Mouse (Mus musculus) ES-E14 (cell line): ENCODE results near the gene Acads.

Source experiments
- HCFC1 ChIP-seq: IDR thresholded peaks from 2 replicates; pipeline ENCODE4 v1.6.1; 2012; ENCODE audit warnings: low read length, inconsistent platforms, borderline replicate concordance; ENCODE audit not compliant: insufficient read depth
- ZC3H11A ChIP-seq: IDR thresholded peaks from 2 replicates; pipeline ENCODE4 v1.6.1; 2012; ENCODE audit warnings: low read depth, mild to moderate bottlenecking, inconsistent platforms, low read length, borderline replicate concordance
- ZNF384 ChIP-seq: IDR thresholded peaks from 2 replicates; pipeline ENCODE4 v1.6.1; 2012; ENCODE audit warnings: low read depth, low read length, inconsistent platforms

GRCm38 (mm10) chr5:115120978-115121377 lies 1.8 kb upstream of the Acads start:
- no peak for TF ChIP-seq ZC3H11A
- TF ChIP-seq ZNF384, result no peak
- no peak for TF ChIP-seq HCFC1
